Mouse (Mus musculus) adrenal gland, adult 2 months (tissue): Measurements from ENCODE around the gene Oosp1. TPM values are rescaled to one million over a fixed set of nuclear protein-coding genes. Genes with fewer than 3 reads are reported as not detected.

ENCODE experiments used
- DNase-seq: peaks from one replicate; pipeline ENCODE4 v3.0.0; 2021
- long read RNA-seq: library from polyadenylated mRNA; stranded (forward); transcript quantifications from one replicate; pipeline ENCODE4 v2.0.0, GENCODE M21; 2021
- polyA plus RNA-seq: library from polyadenylated mRNA; depleted of rRNA; stranded (reverse); fragments of >200 nt; gene quantifications from 2 replicates; pipeline ENCODE4 v1.2.3, GENCODE M21; 2012; rRNA removed
- total RNA-seq, 2 experiments: library from RNA; stranded (reverse); gene quantifications; 2 replicates each; pipeline ENCODE4 v1.2.3; 2021

The Oosp1 gene
- total RNA-seq (under 1 TPM in 1 of 2 experiments, not detected in 1; 0.66 TPM), polyA plus RNA-seq (not detected in 2 replicates)
- long read RNA-seq = 0 reads

- no peak for DNase-seq
Observed at GRCm38 (mm10) chr19:11690839-11691238, at the start of gene Oosp1. Gene Oosp1, minus strand, starts transcription at chr19:11691150.

- DNase-seq = no peak
Observed at GRCm38 (mm10) chr19:11736455-11736854, 45.5 kb upstream of the Oosp1 start.

GRCm38 (mm10) chr19:11730278-11730677 lies 39.3 kb upstream of the Oosp1 start:
- DNase-seq = no peak

- DNase-seq = no peak
Observed at GRCm38 (mm10) chr19:11727304-11727703, 36.4 kb upstream of the Oosp1 start.

GRCm38 (mm10) chr19:11725915-11726314 lies 35.0 kb upstream of the Oosp1 start:
- no peak for DNase-seq

GRCm38 (mm10) chr19:11724275-11724674 lies 33.3 kb upstream of the Oosp1 start:
- DNase-seq = no peak

- DNase-seq = no peak
Observed at GRCm38 (mm10) chr19:11723870-11724269, 32.9 kb upstream of the Oosp1 start.

- DNase-seq = no peak
Observed at GRCm38 (mm10) chr19:11720071-11720470, 29.1 kb upstream of the Oosp1 start.

- peak; percentile 62 for DNase-seq
Observed at GRCm38 (mm10) chr19:11712451-11712850, 21.5 kb upstream of the Oosp1 start.

- DNase-seq = no peak
Observed at GRCm38 (mm10) chr19:11698342-11698741, 7.4 kb upstream of the Oosp1 start.

- no peak for DNase-seq
Observed at GRCm38 (mm10) chr19:11696755-11697154, 5.8 kb upstream of the Oosp1 start, which contains the start of gene Oosp3. Gene Oosp3, plus strand, starts transcription at chr19:11697055.

- DNase-seq = no peak
Observed at GRCm38 (mm10) chr19:11691454-11691853, 504 bp upstream of the Oosp1 start.

- DNase-seq = no peak
Observed at GRCm38 (mm10) chr19:11661562-11661961, 29.4 kb downstream of the Oosp1 start.

- DNase-seq = no peak
Observed at GRCm38 (mm10) chr19:11660459-11660858, 30.5 kb downstream of the Oosp1 start, which contains the start of gene Oosp2. Gene Oosp2, minus strand, starts transcription at chr19:11660559.

- no peak for DNase-seq
Observed at GRCm38 (mm10) chr19:11659142-11659541, 31.8 kb downstream of the Oosp1 start.

- no peak for DNase-seq
Observed at GRCm38 (mm10) chr19:11649564-11649963, 41.4 kb downstream of the Oosp1 start.

- no peak for DNase-seq
Observed at GRCm38 (mm10) chr19:11646166-11646565, 44.8 kb downstream of the Oosp1 start.

- no peak for DNase-seq
Observed at GRCm38 (mm10) chr19:11640732-11641131, 50.2 kb downstream of the Oosp1 start, which contains the start of gene Ms4a3. Gene Ms4a3, minus strand, starts transcription at chr19:11640851.

- no peak for DNase-seq
Observed at GRCm38 (mm10) chr19:11639038-11639437, 51.9 kb downstream of the Oosp1 start.

- no peak for DNase-seq
Observed at GRCm38 (mm10) chr19:11635572-11635971, 55.4 kb downstream of the Oosp1 start.

GRCm38 (mm10) chr19:11634330-11634729 lies 56.6 kb downstream of the Oosp1 start:
- DNase-seq = no peak

GRCm38 (mm10) chr19:11633732-11634131 lies 57.2 kb downstream of the Oosp1 start:
- DNase-seq = no peak

GRCm38 (mm10) chr19:11625231-11625630 lies 65.7 kb downstream of the Oosp1 start:
- DNase-seq = no peak

GRCm38 (mm10) chr19:11624800-11625199 lies 66.2 kb downstream of the Oosp1 start:
- no peak for DNase-seq

- DNase-seq = no peak
Observed at GRCm38 (mm10) chr19:11623551-11623950, 67.4 kb downstream of the Oosp1 start, which contains the start of gene Ms4a2. Gene Ms4a2, minus strand, starts transcription at chr19:11623719.
